Mouse (Mus musculus) heart, embryonic 16.5 days (tissue): ENCODE results near the gene Gpr68. TPM values are rescaled to one million over a fixed set of nuclear protein-coding genes. Genes with fewer than 3 reads are reported as not detected.

Source experiments
- ATAC-seq: fragments of 200-750 bp; cut with Nextera tagmentation; replicated peaks from 2 replicates; pipeline ENCODE4 v1.8.0; 2017; ENCODE audit warnings: moderate number of reproducible peaks; ENCODE audit not compliant: insufficient read depth, low FRiP score; ENCODE audit errors: extremely low read depth
- H3K27ac ChIP-seq: fragments of 300-500 bp; sonication (generic); 2 replicates; pipeline ENCODE4 v1.5.1; 2014; ENCODE audit warnings: mild to moderate bottlenecking, low read length, control low read depth, moderate library complexity
- H3K27me3 ChIP-seq: fragments of 300-500 bp; sonication (generic); 2 replicates; pipeline ENCODE4 v1.6.1; 2014; ENCODE audit warnings: low read length, mixed read lengths; ENCODE audit not compliant: control insufficient read depth, insufficient read depth
- H3K36me3 ChIP-seq: fragments of 300-500 bp; sonication (generic); 2 replicates; pipeline ENCODE4 v1.6.1; 2014; ENCODE audit not compliant: control insufficient read depth, insufficient read depth
- H3K4me1 ChIP-seq: fragments of 300-500 bp; sonication (generic); 2 replicates; pipeline ENCODE4 v1.6.1; 2014; ENCODE audit warnings: low read length, mixed read lengths; ENCODE audit not compliant: control insufficient read depth, insufficient read depth
- H3K4me2 ChIP-seq: fragments of 300-500 bp; sonication (generic); 2 replicates; pipeline ENCODE4 v1.6.1; 2014; ENCODE audit warnings: low read depth, mild to moderate bottlenecking, control low read depth, low read length
- H3K4me3 ChIP-seq: fragments of 300-500 bp; sonication (generic); 2 replicates; pipeline ENCODE4 v1.5.1; 2014; ENCODE audit warnings: mild to moderate bottlenecking, control low read depth, low read length
- H3K9ac ChIP-seq: fragments of 300-500 bp; sonication (generic); 2 replicates; pipeline ENCODE4 v1.6.1; 2014; ENCODE audit warnings: low read length, control low read depth
- H3K9me3 ChIP-seq: fragments of 300-500 bp; sonication (generic); replicated peaks from 2 replicates; pipeline ENCODE4 v1.6.1; 2016; ENCODE audit warnings: low read length; ENCODE audit not compliant: control insufficient read depth
- WGBS: fragments of 180-500 bp; shearing (Covaris S2); extraction: QIAGEN DNeasy Blood & Tissue Kit; methylation state at CpG from one replicate; pipeline ENCODE4 v1.1.7; 2014; 5-methylcytosine and 5-hydroxymethylcytosine counted together
- polyA plus RNA-seq: library from polyadenylated mRNA; unstranded; fragments of >200 nt; fragmentation: Nextera tagmentation; extraction: Ambion mirVana; gene quantifications from 2 replicates; pipeline ENCODE4 v1.2.1, GENCODE M21; 2015

The Gpr68 gene
- polyA plus RNA-seq, 1 experiment from 2014 or later, result 8.7 TPM

DNA sequence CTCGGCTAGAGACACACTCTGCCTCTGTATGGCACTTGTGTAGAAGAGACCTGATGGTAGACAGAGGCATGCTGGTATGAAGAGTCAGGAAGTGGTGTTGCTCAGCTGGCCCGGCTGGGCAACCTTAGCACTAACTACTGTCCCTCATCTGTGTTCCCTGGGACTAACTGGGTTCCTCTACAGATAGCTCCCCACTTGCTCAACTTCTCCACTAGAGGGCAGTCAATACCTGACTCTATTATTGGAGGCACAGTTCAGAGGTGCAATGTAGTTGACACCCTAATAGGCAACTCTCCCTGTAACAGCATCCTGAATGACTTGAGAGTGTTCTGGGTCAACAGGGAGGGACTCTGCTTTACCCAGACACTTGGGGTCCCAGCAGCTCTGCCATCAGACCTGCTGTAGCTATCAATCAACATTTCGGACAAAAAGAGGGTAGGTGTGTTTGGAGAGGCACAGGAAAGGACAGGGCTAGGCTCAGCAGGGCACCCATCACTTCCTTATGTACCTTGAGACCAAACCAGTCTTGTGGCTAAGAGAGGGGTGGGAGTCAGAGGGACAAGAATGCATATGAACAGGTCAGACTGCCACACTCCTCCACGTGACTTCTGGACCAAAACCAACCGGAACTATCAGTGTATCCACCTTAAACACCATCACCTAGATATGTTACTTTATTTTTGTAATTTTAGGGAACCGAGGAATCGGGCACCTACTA, 58.4 kb downstream of the Gpr68 start:
- 66% methylated on average over 7 of the region's 7 CpGs for WGBS
- Histone ChIP-seq H3K4me3 (no peak overlapping the region), H3K9me3 (no peaks in the 10 kb centered on the region), H3K4me2 (no peak overlapping the region), H3K27ac (no peak overlapping the region), H3K9ac (no peak overlapping the region), H3K27me3 (no peaks in the 10 kb centered on the region), H3K36me3 (no peaks in the 10 kb centered on the region), H3K4me1 (no peaks in the 10 kb centered on the region)
- ATAC-seq, result no peak; the same call in 1 of the 2 replicates

DNA sequence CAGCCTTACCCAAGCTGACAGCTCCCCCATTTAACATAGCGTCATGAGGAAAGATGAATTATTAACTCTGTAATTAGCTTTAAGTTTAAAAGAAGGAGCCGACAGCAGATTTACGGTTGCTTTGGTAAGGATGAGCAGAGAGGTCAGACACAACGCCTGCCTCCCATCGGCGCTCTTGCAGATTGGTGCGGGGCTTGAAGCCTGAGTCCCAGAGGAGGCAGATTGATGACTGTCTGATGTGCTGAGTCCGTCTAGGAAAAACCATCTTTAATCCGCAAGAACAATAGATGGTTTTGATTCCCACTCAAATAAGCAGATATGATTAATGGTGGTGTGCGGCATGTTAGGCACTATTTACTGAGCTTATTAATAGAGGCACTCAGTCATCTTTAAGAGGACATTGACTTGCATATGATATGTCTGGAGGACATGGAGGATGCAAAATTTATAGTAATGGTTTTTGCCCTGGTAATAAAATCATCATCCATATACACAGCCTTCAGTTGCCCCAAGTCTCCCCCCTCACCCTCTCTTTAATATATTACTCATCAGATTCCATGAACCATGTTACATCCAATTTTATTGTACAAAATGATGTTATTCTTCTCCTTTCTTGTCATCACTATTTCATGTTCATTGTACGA, 60.4 kb downstream of the Gpr68 start:
- no peaks in the 10 kb centered on the region for H3K9me3 ChIP-seq
- no peak overlapping the region for H3K27ac ChIP-seq
- no peak overlapping the region for H3K4me2 ChIP-seq
- no peaks in the 10 kb centered on the region for H3K4me1 ChIP-seq
- ATAC-seq, result no peak
- 70% methylated on average over 11 of the region's 11 CpGs for WGBS
- H3K9ac ChIP-seq, result no peak overlapping the region
- H3K36me3 ChIP-seq, result no peaks in the 10 kb centered on the region
- H3K27me3 ChIP-seq, result no peaks in the 10 kb centered on the region
- no peak overlapping the region for H3K4me3 ChIP-seq

DNA sequence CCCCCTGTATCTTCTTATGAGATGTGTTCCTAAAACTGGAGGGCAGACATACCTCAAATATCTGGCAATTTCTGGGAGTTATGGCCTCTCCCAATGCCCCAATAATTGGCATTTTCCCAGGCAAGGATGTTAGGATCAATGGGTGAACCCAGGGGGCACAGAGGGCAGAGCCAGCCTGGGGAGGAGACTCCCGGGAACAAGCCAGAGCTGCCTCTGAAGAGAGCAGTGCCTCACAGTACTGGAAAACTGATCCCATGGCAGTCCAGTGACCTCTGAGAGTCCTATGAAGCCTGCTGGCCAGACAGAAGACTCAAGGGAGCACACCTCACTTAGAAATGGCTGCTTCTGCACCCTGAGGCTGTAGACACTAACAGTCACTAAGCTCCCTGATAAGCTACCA, 61.4 kb downstream of the Gpr68 start:
- 43% methylated on average over 1 of the region's 1 CpGs for WGBS
- no peak overlapping the region for H3K4me2 ChIP-seq
- H3K4me1 ChIP-seq, result no peaks in the 10 kb centered on the region
- no peak overlapping the region for H3K9ac ChIP-seq
- no peak overlapping the region for H3K27ac ChIP-seq
- no peaks in the 10 kb centered on the region for H3K36me3 ChIP-seq
- no peaks in the 10 kb centered on the region for H3K27me3 ChIP-seq
- no peaks in the 10 kb centered on the region for H3K9me3 ChIP-seq
- H3K4me3 ChIP-seq, result no peak overlapping the region
- no peak for ATAC-seq

DNA sequence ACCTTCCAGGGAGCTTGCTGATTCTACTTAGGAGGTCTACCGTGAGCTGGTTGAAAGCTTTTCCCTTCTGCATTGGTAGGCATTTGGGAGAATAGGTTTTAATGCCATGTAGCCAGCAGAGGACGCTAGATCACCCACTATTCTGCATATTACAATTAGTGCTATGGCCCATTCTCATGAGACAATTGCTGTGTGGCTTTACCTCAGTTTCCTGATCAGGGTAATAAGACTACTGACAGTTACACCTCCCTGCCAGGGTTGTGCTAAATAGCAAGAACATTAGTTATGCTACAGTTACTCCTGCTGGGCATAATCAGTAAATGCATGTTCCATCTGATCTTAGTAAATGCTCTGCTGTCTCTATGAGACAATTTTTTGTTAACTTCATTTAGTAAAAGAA, 62.2 kb downstream of the Gpr68 start:
- Histone ChIP-seq H3K4me3 (no peak overlapping the region), H3K9ac (no peak overlapping the region), H3K27me3 (no peaks in the 10 kb centered on the region), H3K9me3 (no peaks in the 10 kb centered on the region), H3K27ac (no peak overlapping the region), H3K4me2 (no peak overlapping the region), H3K4me1 (no peaks in the 10 kb centered on the region), H3K36me3 (no peaks in the 10 kb centered on the region)
- WGBS, result 32% methylated on average over 2 of the region's 2 CpGs
- no peak for ATAC-seq

DNA sequence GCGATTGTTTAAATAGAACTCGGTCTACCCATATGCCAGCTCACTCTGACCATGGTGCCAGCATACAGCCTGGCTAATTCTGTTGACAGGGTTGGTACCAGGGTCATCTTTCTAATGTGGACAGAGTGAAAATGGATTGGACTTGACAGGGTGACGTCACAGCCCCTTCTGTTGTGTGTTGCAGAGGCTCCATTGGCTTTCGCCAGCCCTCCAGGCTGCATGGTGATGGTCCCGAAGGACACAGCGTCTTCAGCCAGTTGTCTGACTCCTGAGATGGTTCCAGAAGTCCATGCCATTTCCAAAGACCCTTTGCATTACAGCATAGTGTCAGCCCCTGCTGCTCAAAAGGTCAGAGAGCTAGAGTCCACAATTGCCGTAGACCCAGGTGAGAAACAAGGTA, 63.5 kb downstream of the Gpr68 start:
- Histone ChIP-seq H3K27me3 (no peaks in the 10 kb centered on the region), H3K4me3 (no peak overlapping the region), H3K36me3 (no peaks in the 10 kb centered on the region), H3K9me3 (no peaks in the 10 kb centered on the region), H3K27ac (no peak overlapping the region), H3K9ac (no peak overlapping the region), H3K4me1 (peaks cover 2% of the 10 kb centered on the region; the same call in 1 of the 2 replicates), H3K4me2 (no peak overlapping the region)
- ATAC-seq, result no peak
- WGBS, result 81% methylated on average over 7 of the region's 7 CpGs

DNA sequence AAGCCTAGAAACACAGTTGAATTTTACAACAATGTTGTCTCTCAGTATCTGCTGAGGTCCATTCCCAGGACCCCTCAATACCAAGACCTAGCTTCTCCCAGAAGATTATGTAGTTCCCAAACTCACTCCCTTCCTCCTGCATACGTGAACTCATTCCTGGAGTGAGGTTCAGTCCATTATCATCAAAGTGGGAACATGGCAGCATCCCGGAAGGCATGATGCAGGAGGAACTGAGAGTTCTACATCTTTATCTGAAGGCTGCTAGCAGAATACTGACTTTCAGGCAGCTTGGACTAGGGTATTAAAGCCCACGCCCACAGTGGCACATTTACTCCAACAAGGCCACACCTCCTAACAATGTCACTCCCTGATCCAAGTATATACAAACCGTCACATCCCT, 64.8 kb downstream of the Gpr68 start:
- no peaks in the 10 kb centered on the region for H3K36me3 ChIP-seq
- no peak for ATAC-seq
- no peak overlapping the region for H3K27ac ChIP-seq
- H3K4me2 ChIP-seq, result no peak overlapping the region
- peaks cover 7% of the 10 kb centered on the region; the same call in 1 of the 2 replicates for H3K4me1 ChIP-seq
- WGBS, result 76% methylated on average over 4 of the region's 4 CpGs
- H3K4me3 ChIP-seq, result no peak overlapping the region
- H3K9ac ChIP-seq, result no peak overlapping the region
- no peaks in the 10 kb centered on the region for H3K9me3 ChIP-seq
- no peaks in the 10 kb centered on the region for H3K27me3 ChIP-seq

DNA sequence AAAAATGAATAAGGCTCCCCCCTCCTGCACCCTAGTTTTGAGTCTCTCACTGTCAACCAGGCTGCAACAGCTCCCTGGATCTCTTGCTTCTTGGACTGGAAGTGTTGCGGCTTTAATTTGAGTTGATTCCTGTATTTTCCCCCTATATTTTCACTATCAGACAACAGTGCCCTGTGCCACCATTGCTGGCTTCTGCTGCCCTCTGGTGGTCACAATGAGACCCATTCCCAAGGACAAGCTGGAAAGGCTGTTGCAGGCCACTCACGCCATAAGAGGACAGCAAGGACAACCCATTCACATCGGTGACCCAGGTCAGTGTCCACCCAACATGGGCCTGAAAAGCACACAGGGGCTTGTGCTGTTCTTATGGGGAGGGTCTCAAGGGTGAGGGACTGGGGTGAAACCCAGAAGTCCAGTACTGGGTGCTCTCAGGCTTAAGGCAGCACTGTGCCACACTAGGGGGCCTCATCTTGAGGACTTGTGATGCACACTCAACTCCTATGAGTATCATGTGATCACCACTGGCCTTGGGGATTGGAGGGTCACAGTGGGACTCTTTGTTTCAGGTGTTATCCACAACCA, 66.7 kb downstream of the Gpr68 start:
- 14% methylated on average over 3 of the region's 3 CpGs for WGBS
- H3K27ac ChIP-seq, result no peak overlapping the region
- H3K36me3 ChIP-seq, result no peaks in the 10 kb centered on the region
- no peaks in the 10 kb centered on the region for H3K27me3 ChIP-seq
- peaks cover 7% of the 10 kb centered on the region; the same call in 1 of the 2 replicates for H3K4me1 ChIP-seq
- H3K4me2 ChIP-seq, result no peak overlapping the region
- no peak overlapping the region for H3K9ac ChIP-seq
- H3K9me3 ChIP-seq, result no peaks in the 10 kb centered on the region
- H3K4me3 ChIP-seq, result no peak overlapping the region
- ATAC-seq, result peak; percentile 43; the same call in 1 of the 2 replicates

DNA sequence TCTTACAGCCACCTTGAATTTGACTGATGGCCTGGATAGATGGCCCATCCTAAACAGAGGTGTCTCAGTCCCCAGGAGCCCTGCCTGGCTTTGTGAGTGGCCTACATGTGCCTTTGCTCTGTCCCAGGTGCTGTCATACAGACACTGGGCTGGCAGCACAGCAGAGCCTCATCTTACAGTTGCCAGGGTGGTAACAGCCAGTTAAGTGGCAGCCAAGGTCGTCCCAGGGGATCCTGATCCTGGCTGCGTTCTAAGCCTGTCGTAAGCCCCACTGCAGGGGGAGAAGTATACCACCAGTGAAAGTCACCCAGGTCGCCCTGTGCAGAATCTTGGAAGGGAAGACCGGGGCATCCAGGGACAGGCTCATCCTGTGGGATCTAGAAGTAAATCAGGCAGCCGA, 68.1 kb downstream of the Gpr68 start:
- 67% methylated on average over 6 of the region's 6 CpGs for WGBS
- no peak overlapping the region for H3K9ac ChIP-seq
- no peaks in the 10 kb centered on the region for H3K27me3 ChIP-seq
- peaks cover 7% of the 10 kb centered on the region; the same call in 1 of the 2 replicates for H3K4me1 ChIP-seq
- no peak for ATAC-seq
- H3K4me2 ChIP-seq, result no peak overlapping the region
- H3K36me3 ChIP-seq, result no peaks in the 10 kb centered on the region
- no peaks in the 10 kb centered on the region for H3K9me3 ChIP-seq
- H3K4me3 ChIP-seq, result no peak overlapping the region
- no peak overlapping the region for H3K27ac ChIP-seq

DNA sequence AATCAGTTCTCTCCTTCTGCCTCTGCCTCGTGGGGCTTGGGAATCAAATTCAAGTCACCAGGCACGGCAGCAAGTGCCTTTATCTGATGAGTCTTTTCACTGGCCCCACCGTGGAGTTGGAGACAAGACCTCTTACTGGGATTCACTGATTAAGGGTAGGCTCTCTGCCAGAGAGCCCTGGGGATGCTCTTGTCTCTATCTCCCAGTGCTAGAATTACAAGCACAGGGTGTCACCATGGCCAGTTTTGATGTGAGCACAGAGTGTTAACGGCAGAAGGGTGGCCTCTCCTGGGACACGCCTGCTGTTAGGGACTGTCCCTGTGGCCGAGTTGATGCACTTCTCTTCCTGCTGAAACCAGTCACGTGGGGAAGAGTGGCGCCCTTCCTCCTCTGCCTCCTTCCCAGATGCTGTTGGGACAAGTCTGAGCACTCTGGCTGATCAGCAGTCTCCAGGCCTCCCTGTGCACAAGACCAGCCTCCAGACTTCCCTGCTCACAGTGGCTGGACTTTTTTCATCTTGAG, 68.9 kb downstream of the Gpr68 start:
- Histone ChIP-seq H3K9me3 (no peaks in the 10 kb centered on the region), H3K27ac (0 out of 2 replicates have a peak overlapping the region, but pooled peaks have one; percentile 25), H3K4me1 (peaks cover 7% of the 10 kb centered on the region; the same call in 1 of the 2 replicates), H3K4me2 (no peak overlapping the region), H3K9ac (no peak overlapping the region), H3K27me3 (no peaks in the 10 kb centered on the region), H3K36me3 (no peaks in the 10 kb centered on the region), H3K4me3 (no peak overlapping the region)
- peak; percentile 42; the same call in 1 of the 2 replicates for ATAC-seq
- WGBS, result 24% methylated on average over 8 of the region's 8 CpGs
